Mouse (Mus musculus): ENCODE data around the gene Abca12. TPM values are rescaled to one million over a fixed set of nuclear protein-coding genes. Genes with fewer than 3 reads are reported as not detected.

The Abca12 gene
- total and polyA plus RNA-seq, 3 experiments, result 0.04 to 0.16 (median 0.08) TPM

DNA sequence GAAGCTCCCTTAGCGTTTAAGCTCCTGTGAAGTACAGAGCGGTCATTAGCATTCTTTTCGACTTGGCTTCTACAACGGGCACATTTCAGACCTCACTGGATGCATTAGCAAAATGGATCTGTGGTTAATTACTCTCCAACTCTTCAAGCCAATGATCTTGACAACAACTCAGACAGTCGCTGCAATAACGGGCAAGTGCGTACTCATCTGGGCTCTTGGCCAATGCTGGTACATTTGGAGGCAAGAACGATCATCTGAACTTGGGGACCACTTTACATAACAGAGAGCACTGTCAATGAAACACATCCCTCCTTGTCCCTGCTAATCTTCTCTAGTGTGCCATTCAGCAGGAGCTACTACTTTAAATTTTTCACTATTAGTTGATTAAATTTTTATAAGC lies 148.1 kb downstream of the Abca12 start:
- in situ Hi-C loops (cut with MboI; ENCODE audit: low pct_ligation_motif_present, low pct_unique_long_range_greater_than_20kb, low sequenced_read_pairs) (no loop called here), dilution Hi-C loops (cut with MboI; ENCODE audit: extremely low pct_ligation_motif_present, extremely low pct_unique_long_range_greater_than_20kb, low sequenced_read_pairs) (no loop called here)
- no peaks in the 10 kb centered on the region for H3K9me3 ChIP-seq (replicated peaks; ENCODE audit: low read length)
- no peak overlapping the region for H3K27ac ChIP-seq (ENCODE audit: insufficient read depth, low read depth)
- H3K27me3 ChIP-seq (replicated peaks), result no peaks in the 10 kb centered on the region
- H3K9ac ChIP-seq (ENCODE audit: insufficient read depth, low read depth), result no peak overlapping the region
- no peaks in the 10 kb centered on the region for H3K79me2 ChIP-seq (replicated peaks; ENCODE audit: control insufficient read depth, extremely low read depth, insufficient read depth, poor library complexity, severe bottlenecking)
- no peak overlapping the region for H3K4me2 ChIP-seq (ENCODE audit: insufficient read depth, low read depth, poor library complexity, severe bottlenecking)
- TF ChIP-seq SMC3 (IDR thresholded peaks at IDR 0.05; ENCODE audit: low read depth, low read length) (no peak), ZKSCAN1 (IDR thresholded peaks at IDR 0.05; ENCODE audit: borderline replicate concordance, low read depth, low read length) (no peak), PAX5 (IDR thresholded peaks at IDR 0.05; ENCODE audit: low read length) (no peak), TCF12 (IDR thresholded peaks at IDR 0.05; ENCODE audit: low read depth, low read length) (no peak), EP300 (IDR thresholded peaks at IDR 0.05; ENCODE audit: low read length) (no peak), MAZ (IDR thresholded peaks at IDR 0.05; ENCODE audit: low read depth, low read length) (no peak), CHD1 (IDR thresholded peaks at IDR 0.05; ENCODE audit: low read depth, low read length) (no peak), MYC (IDR thresholded peaks at IDR 0.05; ENCODE audit: low read depth, low read length) (no peak), CTCF (conservative IDR thresholded peaks at IDR 0.05 in 1 of 2, IDR thresholded peaks at IDR 0.05 in 1 of 2; ENCODE audit: low read depth in 2 of 2, low read length in 2 of 2) (no peak), POLR2AphosphoS2 (IDR thresholded peaks at IDR 0.05; ENCODE audit: low read depth, low read length) (no peak), GABPA (IDR thresholded peaks at IDR 0.05; ENCODE audit: insufficient replicate concordance, low read depth, low read length) (no peak), CHD2 (IDR thresholded peaks at IDR 0.05; ENCODE audit: low read length) (no peak), SIN3A (IDR thresholded peaks at IDR 0.05; ENCODE audit: low read length) (no peak), POLR2A (IDR thresholded peaks at IDR 0.05; ENCODE audit: low read depth, low read length) (no peak), ZMIZ1 (IDR thresholded peaks at IDR 0.05; ENCODE audit: low read depth, low read length) (no peak)
- H3K4me3 ChIP-seq (replicated peaks in 1 of 3; ENCODE audit: low read depth in 2 of 3, low read length in 2 of 3, poor library complexity in 1 of 3), result no peak overlapping the region
- H3K36me3 ChIP-seq (replicated peaks in 1 of 2; ENCODE audit: control insufficient read depth in 1 of 2, insufficient read depth in 1 of 2, low read length in 1 of 2), result no peaks in the 10 kb centered on the region
- no peak for DNase-seq (ENCODE audit: extremely low read depth)
- no peaks in the 10 kb centered on the region for H3K4me1 ChIP-seq (ENCODE audit: control insufficient read depth in 1 of 2, insufficient read depth in 2 of 2)

DNA sequence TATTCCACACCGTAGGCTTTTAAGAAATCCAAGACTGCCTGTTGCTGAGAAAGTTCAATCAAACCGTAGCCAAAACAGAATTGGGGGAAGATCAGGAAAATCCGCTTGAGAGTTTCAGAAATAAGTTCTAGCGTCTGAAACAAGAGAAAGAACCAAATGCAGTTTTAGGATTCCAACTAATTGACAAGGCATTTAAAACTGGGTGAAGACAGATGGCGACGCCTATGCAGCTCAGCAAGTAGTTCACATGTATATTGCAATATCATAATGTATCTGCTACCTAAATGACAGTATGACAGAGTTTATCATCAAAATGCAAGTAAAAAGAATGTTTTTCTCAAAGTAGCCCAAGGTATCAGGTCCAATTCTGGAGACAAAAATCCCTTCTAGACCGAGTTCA lies 151.2 kb downstream of the Abca12 start:
- TF ChIP-seq UBTF (IDR thresholded peaks at IDR 0.05; ENCODE audit: low read depth, low read length), result no peak
- no peak for TF ChIP-seq GABPA (IDR thresholded peaks at IDR 0.05; ENCODE audit: insufficient replicate concordance, low read depth, low read length)
- TF ChIP-seq ELF1 (IDR thresholded peaks at IDR 0.05; ENCODE audit: low read depth, low read length), result no peak
- no peak for TF ChIP-seq E2F4 (IDR thresholded peaks at IDR 0.05; ENCODE audit: insufficient replicate concordance, low read depth, low read length)
- TF ChIP-seq MAFK (IDR thresholded peaks at IDR 0.05; ENCODE audit: insufficient replicate concordance, low read length), result no peak
- TF ChIP-seq CHD1 (IDR thresholded peaks at IDR 0.05; ENCODE audit: low read depth, low read length), result no peak
- TF ChIP-seq SMC3 (IDR thresholded peaks at IDR 0.05; ENCODE audit: low read depth, low read length), result no peak
- TF ChIP-seq ZNF384 (IDR thresholded peaks at IDR 0.05; ENCODE audit: low read depth, low read length), result no peak
- no peak for TF ChIP-seq HCFC1 (IDR thresholded peaks at IDR 0.05; ENCODE audit: low read depth, low read length)
- no peak for TF ChIP-seq EP300 (IDR thresholded peaks at IDR 0.05; ENCODE audit: low read length)
- no peak for TF ChIP-seq PAX5 (IDR thresholded peaks at IDR 0.05; ENCODE audit: low read length)
- TF ChIP-seq TCF12 (IDR thresholded peaks at IDR 0.05; ENCODE audit: low read depth, low read length), result no peak
- Histone ChIP-seq H3K27ac (ENCODE audit: insufficient read depth, low read depth) (no peak overlapping the region), H3K79me2 (replicated peaks; ENCODE audit: control insufficient read depth, extremely low read depth, insufficient read depth, poor library complexity, severe bottlenecking) (no peaks in the 10 kb centered on the region), H3K4me3 (replicated peaks in 1 of 3; ENCODE audit: low read depth in 2 of 3, low read length in 2 of 3, poor library complexity in 1 of 3) (no peak overlapping the region), H3K9ac (ENCODE audit: insufficient read depth, low read depth) (no peak overlapping the region), H3K36me3 (replicated peaks in 1 of 2; ENCODE audit: control insufficient read depth in 1 of 2, insufficient read depth in 1 of 2, low read length in 1 of 2) (no peaks in the 10 kb centered on the region), H3K4me2 (ENCODE audit: insufficient read depth, low read depth, poor library complexity, severe bottlenecking) (no peak overlapping the region), H3K27me3 (replicated peaks) (no peaks in the 10 kb centered on the region), H3K9me3 (replicated peaks; ENCODE audit: low read length) (no peaks in the 10 kb centered on the region), H3K4me1 (ENCODE audit: control insufficient read depth in 1 of 2, insufficient read depth in 2 of 2) (no peaks in the 10 kb centered on the region)
- dilution Hi-C loops (cut with MboI; ENCODE audit: extremely low pct_ligation_motif_present, extremely low pct_unique_long_range_greater_than_20kb, low sequenced_read_pairs) (no loop called here), in situ Hi-C loops (cut with MboI; ENCODE audit: low pct_ligation_motif_present, low pct_unique_long_range_greater_than_20kb, low sequenced_read_pairs) (no loop called here)
- DNase-seq (ENCODE audit: extremely low read depth), result no peak

Data from CH12.LX (cell line).